Mouse (Mus musculus) C2C12 (cell line): ENCODE data around the gene Cd320.

Source experiments
- CTCF ChIP-seq: IDR thresholded peaks from one replicate; pipeline ENCODE4 v1.5.1; 2011; ENCODE audit not compliant: control insufficient read depth, insufficient read depth, insufficient read length
- MAX ChIP-seq: IDR thresholded peaks from one replicate; pipeline ENCODE4 v1.6.1; 2011; ENCODE audit warnings: mild to moderate bottlenecking, control low read depth
- MYOD1 ChIP-seq: IDR thresholded peaks from one replicate; pipeline ENCODE4 v1.6.1; 2011; ENCODE audit warnings: low read depth; ENCODE audit not compliant: control insufficient read depth, insufficient read length

DNA sequence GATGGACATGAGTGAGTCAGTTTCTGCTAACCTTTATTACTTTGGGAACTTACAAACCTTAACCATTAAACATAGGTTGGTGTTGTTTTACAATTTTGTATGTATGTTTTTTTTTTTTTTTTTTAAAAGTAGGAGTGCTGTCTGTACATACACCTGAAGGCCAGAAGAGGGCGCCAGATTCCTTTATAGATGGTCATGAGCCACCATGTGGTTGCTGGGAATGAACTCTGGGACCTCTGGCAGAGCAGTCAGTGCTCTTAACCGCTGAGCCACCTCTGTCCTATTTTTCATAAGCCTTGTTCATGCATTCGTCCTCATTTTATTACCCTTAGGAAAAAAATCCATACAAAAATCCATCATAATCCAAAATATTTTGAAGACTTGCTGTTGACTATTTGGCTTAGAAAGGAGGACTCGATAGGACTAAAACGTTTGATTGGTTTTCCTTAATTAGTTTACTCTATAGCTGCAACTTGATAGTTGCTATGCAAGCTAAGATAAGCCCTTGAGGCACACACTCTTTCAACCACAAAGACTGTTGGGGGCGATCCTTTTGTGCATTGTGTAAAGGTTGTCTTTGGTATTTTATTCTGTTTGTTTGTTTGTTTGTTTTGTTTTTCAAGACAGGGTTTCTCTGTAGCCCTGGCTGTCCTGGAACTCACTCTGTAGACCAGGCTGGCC, 54.4 kb downstream of the Cd320 start:
- TF ChIP-seq MAX (peak; percentile 36), CTCF (peak; percentile 25), MYOD1 (no peak)
